Mouse (Mus musculus): Measurements from ENCODE around the gene Alg3. TPM values are rescaled to one million over a fixed set of nuclear protein-coding genes. Genes with fewer than 3 reads are reported as not detected.

Alg3 gene
- polyA plus RNA-seq, 1 experiment from 2014 or later, result 28.6 TPM

DNA sequence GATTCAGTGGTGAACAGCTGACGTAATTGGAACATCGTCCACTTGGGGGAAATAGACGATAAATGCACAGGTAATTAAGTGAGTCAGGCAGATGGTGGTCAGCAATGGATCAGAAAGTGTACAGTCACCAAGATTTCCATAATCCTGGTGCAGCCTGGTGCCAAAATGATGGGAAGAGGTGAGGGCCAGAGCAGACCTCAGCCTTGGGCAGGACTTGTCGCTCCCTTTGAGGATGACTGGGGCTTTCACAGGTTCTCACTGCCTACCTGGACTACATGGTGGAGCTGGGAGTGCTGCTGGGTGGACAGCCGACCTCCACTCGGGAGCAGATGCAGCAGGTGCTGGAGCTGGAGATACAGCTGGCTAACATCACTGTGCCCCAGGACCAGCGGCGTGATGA, 25.9 kb upstream of the Alg3 start:
- 72% methylated on average over 8 of the region's 8 CpGs for WGBS
- H3K9me3 ChIP-seq (replicated peaks; ENCODE audit: control insufficient read depth, low read length), result no peaks in the 10 kb centered on the region
- H3K4me1 ChIP-seq (ENCODE audit: control insufficient read depth, insufficient read depth, low read length), result no peaks in the 10 kb centered on the region
- no peaks in the 10 kb centered on the region for H3K36me3 ChIP-seq (ENCODE audit: control insufficient read depth, insufficient read depth)
- no peak overlapping the region for H3K4me2 ChIP-seq (ENCODE audit: low read depth, low read length)
- no peak for ATAC-seq (replicated peaks; ENCODE audit: extremely low read depth, insufficient read depth, low FRiP score)
- no peak overlapping the region for H3K4me3 ChIP-seq (ENCODE audit: low read length)
- H3K9ac ChIP-seq (ENCODE audit: low read length), result no peak overlapping the region
- no peaks in the 10 kb centered on the region for H3K27me3 ChIP-seq (ENCODE audit: control insufficient read depth, insufficient read depth, low read length)
- no peak overlapping the region for H3K27ac ChIP-seq (ENCODE audit: low read length)

DNA sequence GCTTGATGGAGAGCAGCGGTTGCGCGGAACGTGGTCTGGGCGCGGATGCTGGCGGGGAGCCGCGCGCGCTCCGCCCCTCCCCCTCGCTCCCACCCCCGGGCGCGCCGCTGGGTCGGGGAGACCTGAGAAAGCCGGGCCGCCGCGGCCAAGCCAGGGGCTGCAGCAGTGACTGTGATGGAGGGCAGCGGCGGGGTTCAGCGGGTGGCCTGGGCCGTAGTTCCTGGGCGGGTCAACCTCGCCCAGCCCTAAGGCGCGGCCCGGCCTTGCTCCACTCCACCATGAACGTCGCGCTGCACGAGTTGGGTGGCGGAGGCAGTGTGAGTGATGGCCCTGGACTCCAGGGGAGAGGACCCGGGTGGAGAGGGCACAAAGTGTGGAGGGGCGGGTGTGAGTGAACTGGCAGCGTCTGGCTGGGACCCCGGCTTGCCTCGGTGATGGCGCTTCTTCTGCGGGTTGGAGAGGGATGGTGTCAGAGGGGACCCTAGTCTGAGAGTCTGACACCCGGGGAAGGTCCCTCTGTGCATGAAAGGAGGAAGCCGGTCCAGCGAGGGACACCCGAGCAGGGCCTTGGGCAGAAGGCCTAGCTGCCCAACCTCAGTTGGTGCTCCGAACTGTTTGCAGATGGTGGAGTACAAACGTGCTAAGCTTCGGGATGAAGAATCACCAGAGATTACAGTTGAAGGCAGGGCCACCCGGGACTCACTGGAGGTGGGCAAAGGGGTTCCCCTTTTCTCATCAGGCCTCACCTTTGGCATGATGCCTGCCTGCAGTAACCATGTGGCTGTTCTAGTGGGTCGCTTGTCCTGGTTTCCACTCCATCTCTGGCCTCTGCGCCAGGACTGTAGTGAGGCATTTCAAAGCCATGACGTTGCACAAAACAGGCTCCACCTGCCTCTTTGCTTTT, 18.4 kb upstream of the Alg3 start, which contains the start of gene Ece2:
TSS of gene Ece2 (plus strand) at position 98 of the 904 bp plus-strand sequence.
- Histone ChIP-seq H3K4me3 (ENCODE audit: low read length) (peak within 1 kb of the TSS; percentile 61), H3K4me1 (ENCODE audit: control insufficient read depth, insufficient read depth, low read length) (peaks cover 7% of the 10 kb centered on the region; the same call in 1 of the 2 replicates), H3K9me3 (replicated peaks; ENCODE audit: control insufficient read depth, low read length) (no peaks in the 10 kb centered on the region), H3K27me3 (ENCODE audit: control insufficient read depth, insufficient read depth, low read length) (peaks cover 22% of the 10 kb centered on the region), H3K4me2 (ENCODE audit: low read depth, low read length) (peak within 1 kb of the TSS; percentile 87), H3K9ac (ENCODE audit: low read length) (peak within 1 kb of the TSS; percentile 58), H3K27ac (ENCODE audit: low read length) (no peak within 1 kb of the TSS), H3K36me3 (ENCODE audit: control insufficient read depth, insufficient read depth) (no peaks in the 10 kb centered on the region)
- whole genome bisulfite sequencing, result 9% methylated on average over 52 of the region's 54 CpGs
- ATAC-seq (replicated peaks; ENCODE audit: extremely low read depth, insufficient read depth, low FRiP score), result no peak; the same call in 1 of the 2 replicates

DNA sequence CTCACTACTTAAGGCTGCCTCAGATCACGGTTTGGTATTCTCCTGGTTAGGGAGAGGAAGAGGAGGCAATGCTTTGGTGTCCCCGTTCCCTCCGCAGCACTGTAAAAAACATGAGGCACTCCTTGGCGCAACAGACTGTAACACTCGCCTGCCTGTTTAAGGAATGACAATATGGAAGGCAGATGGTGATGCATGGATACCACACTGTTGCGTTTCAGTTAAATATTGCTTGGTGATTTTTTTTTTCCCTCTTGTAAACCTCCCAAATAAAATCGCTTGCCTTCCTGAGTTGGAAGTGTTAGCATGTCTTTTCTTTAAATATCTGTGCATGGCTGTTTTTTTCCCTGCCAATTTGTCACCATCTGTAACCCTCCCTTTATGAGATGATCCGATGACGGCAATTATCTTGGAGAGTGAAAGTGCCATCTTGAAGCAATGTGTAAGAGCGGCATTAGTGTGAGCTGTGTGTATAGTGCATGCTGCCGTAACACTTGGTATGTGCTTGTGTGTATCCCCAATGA, 17.4 kb upstream of the Alg3 start:
- peaks cover 22% of the 10 kb centered on the region for H3K27me3 ChIP-seq (ENCODE audit: control insufficient read depth, insufficient read depth, low read length)
- no peak overlapping the region; the same call in 1 of the 2 replicates for H3K4me2 ChIP-seq (ENCODE audit: low read depth, low read length)
- H3K9ac ChIP-seq (ENCODE audit: low read length), result no peak overlapping the region
- H3K4me1 ChIP-seq (ENCODE audit: control insufficient read depth, insufficient read depth, low read length), result peaks cover 7% of the 10 kb centered on the region; the same call in 1 of the 2 replicates
- 52% methylated on average over 11 of the region's 11 CpGs for WGBS
- no peak for ATAC-seq (replicated peaks; ENCODE audit: extremely low read depth, insufficient read depth, low FRiP score)
- no peaks in the 10 kb centered on the region for H3K36me3 ChIP-seq (ENCODE audit: control insufficient read depth, insufficient read depth)
- no peaks in the 10 kb centered on the region for H3K9me3 ChIP-seq (replicated peaks; ENCODE audit: control insufficient read depth, low read length)
- H3K4me3 ChIP-seq (ENCODE audit: low read length), result no peak overlapping the region
- H3K27ac ChIP-seq (ENCODE audit: low read length), result no peak overlapping the region

DNA sequence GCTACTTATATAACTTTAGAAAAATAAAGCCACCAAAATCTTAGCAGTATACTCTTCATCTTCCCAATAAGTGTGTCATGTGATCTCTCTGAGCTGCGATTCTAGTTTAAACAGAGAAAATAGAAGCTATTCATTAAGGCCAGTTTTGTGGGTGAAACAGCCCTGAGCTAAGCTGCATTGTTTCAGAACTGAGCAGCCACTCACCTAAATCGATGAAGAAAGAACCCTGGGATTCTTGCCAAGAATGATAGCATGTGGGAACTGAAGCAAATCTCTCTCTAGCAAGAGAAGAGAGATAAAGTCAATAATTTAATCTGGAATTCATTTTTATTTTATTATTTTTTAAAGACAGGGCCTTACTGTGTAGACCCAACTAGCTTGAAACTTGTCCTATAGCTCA, 11.7 kb upstream of the Alg3 start:
- WGBS, result 54% methylated on average over 2 of the region's 2 CpGs
- no peak for ATAC-seq (replicated peaks; ENCODE audit: extremely low read depth, insufficient read depth, low FRiP score)
- peaks cover 36% of the 10 kb centered on the region for H3K27me3 ChIP-seq (ENCODE audit: control insufficient read depth, insufficient read depth, low read length)

DNA sequence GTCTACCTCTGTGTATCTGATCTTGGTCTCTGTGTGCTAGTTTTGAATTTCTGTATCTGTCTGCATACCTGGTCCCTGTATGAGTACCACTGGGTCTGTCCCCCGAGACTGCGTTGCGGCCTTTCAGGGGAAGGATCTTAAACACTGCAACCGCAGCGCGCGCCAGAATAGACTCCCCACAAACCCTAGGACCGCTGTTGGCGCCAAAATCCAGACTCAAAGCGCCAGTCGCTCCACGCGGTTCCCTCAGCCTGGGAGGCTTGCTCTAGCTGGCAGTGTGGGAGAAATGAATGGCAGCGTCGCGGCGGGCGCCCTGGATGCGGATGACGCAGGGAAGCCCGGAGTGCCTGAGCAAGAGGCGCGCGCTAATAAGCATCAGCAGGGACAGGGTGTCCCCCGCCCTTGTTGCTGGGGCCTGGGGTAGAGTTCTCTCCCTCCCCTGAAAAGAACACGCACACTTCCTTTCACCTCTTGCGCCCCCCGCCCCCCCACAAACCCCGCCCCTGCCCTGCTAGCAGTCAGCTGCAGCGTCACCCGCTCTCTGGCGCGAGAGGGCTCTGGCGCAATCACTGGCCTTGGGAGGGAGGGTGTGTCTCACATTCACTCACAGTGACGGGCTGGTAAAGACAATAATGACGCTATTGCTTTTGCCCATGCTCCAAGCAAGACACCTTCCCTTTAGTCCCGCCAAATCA, 10.6 kb upstream of the Alg3 start:
- Histone ChIP-seq H3K9me3 (replicated peaks; ENCODE audit: control insufficient read depth, low read length) (no peaks in the 10 kb centered on the region), H3K36me3 (ENCODE audit: control insufficient read depth, insufficient read depth) (no peaks in the 10 kb centered on the region), H3K27me3 (ENCODE audit: control insufficient read depth, insufficient read depth, low read length) (peaks cover 36% of the 10 kb centered on the region), H3K4me3 (ENCODE audit: low read length) (peak overlapping the region; percentile 72), H3K4me2 (ENCODE audit: low read depth, low read length) (peak overlapping the region; percentile 98), H3K27ac (ENCODE audit: low read length) (0 out of 2 replicates have a peak overlapping the region, but pooled peaks have one; percentile 26), H3K9ac (ENCODE audit: low read length) (peak overlapping the region; percentile 55), H3K4me1 (ENCODE audit: control insufficient read depth, insufficient read depth, low read length) (peaks cover 19% of the 10 kb centered on the region)
- peak; percentile 33 for ATAC-seq (replicated peaks; ENCODE audit: extremely low read depth, insufficient read depth, low FRiP score)
- WGBS, result under 1% methylated on average over 35 of the region's 37 CpGs

More for the DNA sequence above, 11.7 kb upstream of the Alg3 start:
- Histone ChIP-seq H3K4me3 (ENCODE audit: low read length) (no peak overlapping the region), H3K36me3 (ENCODE audit: control insufficient read depth, insufficient read depth) (no peaks in the 10 kb centered on the region), H3K27ac (ENCODE audit: low read length) (no peak overlapping the region), H3K9ac (ENCODE audit: low read length) (no peak overlapping the region), H3K9me3 (replicated peaks; ENCODE audit: control insufficient read depth, low read length) (no peaks in the 10 kb centered on the region), H3K4me1 (ENCODE audit: control insufficient read depth, insufficient read depth, low read length) (peaks cover 19% of the 10 kb centered on the region), H3K4me2 (ENCODE audit: low read depth, low read length) (no peak overlapping the region)

DNA sequence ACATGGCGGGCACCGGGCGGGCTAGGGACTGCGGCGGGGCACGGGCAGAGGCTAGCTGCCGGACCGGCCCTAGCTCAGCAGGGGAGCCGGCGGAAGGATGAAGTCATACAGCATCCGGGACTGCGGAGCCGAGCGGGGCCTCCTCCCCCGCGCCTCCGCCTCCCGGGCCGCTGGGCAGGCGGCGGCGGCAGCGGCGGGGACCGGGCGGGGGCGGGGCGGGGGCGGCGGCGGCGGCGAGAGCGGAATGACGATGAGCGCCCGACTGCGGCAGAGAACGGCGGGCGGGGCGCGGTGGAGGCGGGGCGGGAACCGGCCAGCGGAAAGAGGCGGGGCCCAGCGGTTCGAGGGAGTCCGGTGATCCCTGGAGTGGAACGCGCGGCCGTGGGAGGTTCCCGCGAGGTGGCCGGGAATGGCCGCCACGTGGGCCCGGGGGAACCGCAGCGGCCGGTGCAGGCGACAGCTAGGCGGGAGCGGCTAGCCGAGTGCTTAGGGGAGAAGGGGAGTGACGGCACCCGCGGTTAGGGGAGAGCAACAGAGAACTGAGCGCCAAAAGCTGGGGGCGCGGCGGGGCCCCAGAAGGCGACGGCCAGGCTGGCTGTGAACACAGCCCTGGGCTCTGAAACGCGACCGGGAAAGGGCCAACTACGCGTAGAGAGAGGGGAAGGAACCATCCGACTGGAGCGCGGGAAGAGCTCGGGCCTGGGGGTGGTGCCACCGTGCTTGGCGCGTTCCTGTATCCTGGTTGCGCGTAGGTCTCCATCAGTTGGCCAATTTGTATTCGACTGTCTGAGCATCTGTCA, 9.9 kb upstream of the Alg3 start, which contains the start of gene Camk2n2:
TSS of gene Camk2n2 (minus strand) at position 97 of the 800 bp plus-strand sequence.
- H3K4me2 ChIP-seq (ENCODE audit: low read depth, low read length), result peak within 1 kb of the TSS; percentile 98
- 0 out of 2 replicates have a peak within 1 kb of the TSS, but pooled peaks have one; percentile 26 for H3K27ac ChIP-seq (ENCODE audit: low read length)
- H3K27me3 ChIP-seq (ENCODE audit: control insufficient read depth, insufficient read depth, low read length), result peaks cover 36% of the 10 kb centered on the region
- peak within 1 kb of the TSS; percentile 72 for H3K4me3 ChIP-seq (ENCODE audit: low read length)
- H3K9me3 ChIP-seq (replicated peaks; ENCODE audit: control insufficient read depth, low read length), result no peaks in the 10 kb centered on the region
- H3K36me3 ChIP-seq (ENCODE audit: control insufficient read depth, insufficient read depth), result no peaks in the 10 kb centered on the region
- WGBS, result under 1% methylated on average over 67 of the region's 92 CpGs
- H3K4me1 ChIP-seq (ENCODE audit: control insufficient read depth, insufficient read depth, low read length), result peaks cover 19% of the 10 kb centered on the region
- ATAC-seq (replicated peaks; ENCODE audit: extremely low read depth, insufficient read depth, low FRiP score), result peak; percentile 54
- peak within 1 kb of the TSS; percentile 55 for H3K9ac ChIP-seq (ENCODE audit: low read length)

DNA sequence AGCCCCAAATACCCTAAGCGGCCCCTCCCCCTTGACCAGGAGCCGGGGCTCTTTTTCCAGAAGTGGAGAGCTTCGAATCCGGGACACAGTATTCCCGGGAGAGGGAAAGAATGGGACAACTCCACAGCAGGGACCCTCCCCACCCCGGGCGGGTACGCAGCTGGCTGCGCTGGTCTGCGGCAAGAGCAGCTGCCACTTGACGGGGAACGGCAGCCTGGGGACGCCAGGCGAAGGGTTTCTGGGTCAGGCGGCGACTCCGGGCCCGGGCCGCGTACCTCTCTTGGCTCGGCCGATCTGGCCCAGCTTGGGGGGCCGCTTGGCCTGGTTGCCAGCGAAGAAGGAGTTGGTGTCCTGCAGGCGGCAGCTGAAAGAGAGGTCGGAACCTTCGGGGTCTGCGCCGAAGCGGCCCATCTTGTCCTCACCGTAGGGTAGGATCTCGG, 9.2 kb upstream of the Alg3 start:
- Histone ChIP-seq H3K9me3 (replicated peaks; ENCODE audit: control insufficient read depth, low read length) (no peaks in the 10 kb centered on the region), H3K27me3 (ENCODE audit: control insufficient read depth, insufficient read depth, low read length) (peaks cover 36% of the 10 kb centered on the region), H3K36me3 (ENCODE audit: control insufficient read depth, insufficient read depth) (no peaks in the 10 kb centered on the region), H3K4me3 (ENCODE audit: low read length) (peak overlapping the region; percentile 72), H3K4me1 (ENCODE audit: control insufficient read depth, insufficient read depth, low read length) (peaks cover 19% of the 10 kb centered on the region), H3K9ac (ENCODE audit: low read length) (peak overlapping the region; percentile 55), H3K4me2 (ENCODE audit: low read depth, low read length) (peak overlapping the region; percentile 98), H3K27ac (ENCODE audit: low read length) (no peak overlapping the region)
- 1% methylated on average over 32 of the region's 32 CpGs for WGBS
- no peak for ATAC-seq (replicated peaks; ENCODE audit: extremely low read depth, insufficient read depth, low FRiP score)

DNA sequence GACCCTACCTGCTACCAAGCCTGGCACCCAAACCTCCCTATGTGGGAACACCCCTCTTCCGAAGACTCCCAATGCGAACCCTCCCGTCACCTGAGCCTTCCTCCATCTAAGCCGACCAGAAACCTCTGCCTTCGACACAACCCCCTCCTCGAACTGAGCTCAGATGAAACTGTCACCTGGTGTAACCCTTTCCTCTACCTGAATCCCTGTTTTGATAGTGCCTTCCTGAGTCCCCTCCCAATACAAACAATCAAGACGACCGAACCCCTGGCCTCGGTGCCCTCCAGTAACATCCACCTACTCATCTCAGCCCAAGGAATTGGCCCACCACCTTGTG, 8.8 kb upstream of the Alg3 start:
- H3K27me3 ChIP-seq (ENCODE audit: control insufficient read depth, insufficient read depth, low read length), result peaks cover 36% of the 10 kb centered on the region
- H3K9ac ChIP-seq (ENCODE audit: low read length), result no peak overlapping the region
- H3K4me3 ChIP-seq (ENCODE audit: low read length), result peak overlapping the region; percentile 72
- H3K4me2 ChIP-seq (ENCODE audit: low read depth, low read length), result peak overlapping the region; percentile 98
- ATAC-seq (replicated peaks; ENCODE audit: extremely low read depth, insufficient read depth, low FRiP score), result no peak
- peaks cover 19% of the 10 kb centered on the region for H3K4me1 ChIP-seq (ENCODE audit: control insufficient read depth, insufficient read depth, low read length)
- 1% methylated on average over 9 of the region's 9 CpGs for WGBS
- no peaks in the 10 kb centered on the region for H3K36me3 ChIP-seq (ENCODE audit: control insufficient read depth, insufficient read depth)
- no peaks in the 10 kb centered on the region for H3K9me3 ChIP-seq (replicated peaks; ENCODE audit: control insufficient read depth, low read length)
- H3K27ac ChIP-seq (ENCODE audit: low read length), result no peak overlapping the region
